Mouse (Mus musculus): ENCODE data around the gene Hoxb4.

The Hoxb4 gene

GRCm38 (mm10) chr11:96300354-96301063 lies 17.6 kb upstream of the Hoxb4 start:
- DNase-seq: peak; percentile 65

- DNase-seq: peak; percentile 50
These were observed 17.0 kb upstream of the Hoxb4 start for GRCm38 (mm10) chr11:96301064-96301431.

GRCm38 (mm10) chr11:96301837-96302236 lies 16.2 kb upstream of the Hoxb4 start:
- peak; percentile 87 for DNase-seq

GRCm38 (mm10) chr11:96302381-96303150 lies 15.5 kb upstream of the Hoxb4 start:
- peak; percentile 54 for DNase-seq

- peak; percentile 94 for DNase-seq
These were observed 14.6 kb upstream of the Hoxb4 start, which contains the start of gene Hoxb5 for GRCm38 (mm10) chr11:96303151-96304099. Hoxb5 (plus strand) TSS chr11:96303336.

GRCm38 (mm10) chr11:96304381-96305195 lies 13.5 kb upstream of the Hoxb4 start:
- DNase-seq: peak; percentile 69

- DNase-seq: peak; percentile 54
These were observed 12.4 kb upstream of the Hoxb4 start for GRCm38 (mm10) chr11:96305505-96306182.

GRCm38 (mm10) chr11:96306183-96306907 lies 11.7 kb upstream of the Hoxb4 start:
- DNase-seq: peak; percentile 70

- DNase-seq: peak; percentile 69
These were observed 11.2 kb upstream of the Hoxb4 start for GRCm38 (mm10) chr11:96306908-96307269.

- DNase-seq: no peak
These were observed 9.3 kb upstream of the Hoxb4 start for GRCm38 (mm10) chr11:96308763-96309162.

GRCm38 (mm10) chr11:96309288-96309687 lies 8.8 kb upstream of the Hoxb4 start:
- DNase-seq: peak; percentile 72

GRCm38 (mm10) chr11:96310183-96310938 lies 7.7 kb upstream of the Hoxb4 start:
- peak; percentile 57 for DNase-seq

GRCm38 (mm10) chr11:96311097-96311496 lies 7.0 kb upstream of the Hoxb4 start:
- peak; percentile 78 for DNase-seq

GRCm38 (mm10) chr11:96311520-96312417 lies 6.3 kb upstream of the Hoxb4 start:
- peak; percentile 86 for DNase-seq

GRCm38 (mm10) chr11:96313134-96313533 lies 4.9 kb upstream of the Hoxb4 start:
- DNase-seq: no peak

GRCm38 (mm10) chr11:96313806-96314428 lies 4.2 kb upstream of the Hoxb4 start:
- DNase-seq: peak; percentile 66

GRCm38 (mm10) chr11:96314671-96315343 lies 3.3 kb upstream of the Hoxb4 start:
- peak; percentile 81 for DNase-seq

- DNase-seq: peak; percentile 74
These were observed 2.8 kb upstream of the Hoxb4 start for GRCm38 (mm10) chr11:96315344-96315681.
